Mouse (Mus musculus) retina, postnatal 1 day (tissue): ENCODE measurements around the gene Morc2a.

ENCODE experiments used
- DNase-seq: peaks from one replicate; pipeline ENCODE4 v3.0.0-alpha.2; 2012

Morc2a gene

DNA sequence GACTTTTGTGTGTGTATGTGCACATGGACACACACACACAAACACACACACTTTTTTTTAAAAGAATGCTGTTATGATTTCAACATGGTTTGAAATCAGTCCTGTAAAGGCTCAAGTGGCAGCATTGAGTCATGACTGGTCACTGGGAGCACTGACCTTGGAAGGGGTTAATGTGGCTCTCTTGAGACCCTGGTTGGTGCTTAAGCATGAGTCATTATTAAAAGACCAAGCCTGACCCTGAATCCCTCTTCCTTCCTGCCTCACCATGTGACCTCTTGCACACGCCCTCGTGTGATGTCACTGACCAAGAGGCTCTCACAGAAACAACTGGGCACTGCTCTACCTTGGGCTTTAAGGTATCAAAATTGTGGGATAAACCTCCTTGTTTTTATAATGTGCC lies 89.8 kb downstream of the Morc2a start:
- no peak for DNase-seq
